Mouse (Mus musculus): ENCODE data around the gene Gdpd5. TPM values are rescaled to one million over a fixed set of nuclear protein-coding genes. Genes with fewer than 3 reads are reported as not detected.

Gene Gdpd5
- polyA plus RNA-seq, 1 experiment from 2014 or later, result 45.0 TPM

- Histone ChIP-seq H3K4me1 (ENCODE audit: control insufficient read depth, insufficient read depth, low read length) (peaks cover 10% of the 10 kb centered on the region; the same call in 1 of the 2 replicates), H3K4me3 (ENCODE audit: low read depth, low read length) (no peak overlapping the region), H3K4me2 (ENCODE audit: low read length) (no peak overlapping the region), H3K27me3 (ENCODE audit: control insufficient read depth, insufficient read depth, low read depth, low read length) (no peaks in the 10 kb centered on the region), H3K27ac (ENCODE audit: low read length) (no peak overlapping the region), H3K36me3 (ENCODE audit: control insufficient read depth, insufficient read depth, low read length) (peaks cover 2% of the 10 kb centered on the region; the same call in 1 of the 2 replicates), H3K9ac (ENCODE audit: low read depth, low read length) (no peak overlapping the region), H3K9me3 (replicated peaks; ENCODE audit: control insufficient read depth, low read length, poor library complexity, severe bottlenecking) (no peaks in the 10 kb centered on the region)
- WGBS, result 68% methylated on average over 10 of the region's 10 CpGs
- no peak for ATAC-seq
These were observed 57.7 kb downstream of the Gdpd5 start for GRCm38 (mm10) chr7:99438881-99439280.

- no peak overlapping the region for H3K4me2 ChIP-seq (ENCODE audit: low read length)
- no peak for ATAC-seq
- 31% methylated on average over 6 of the region's 6 CpGs for WGBS
- no peaks in the 10 kb centered on the region for H3K9me3 ChIP-seq (replicated peaks; ENCODE audit: control insufficient read depth, low read length, poor library complexity, severe bottlenecking)
- H3K4me1 ChIP-seq (ENCODE audit: control insufficient read depth, insufficient read depth, low read length), result no peaks in the 10 kb centered on the region
- H3K27ac ChIP-seq (ENCODE audit: low read length), result no peak overlapping the region
- no peak overlapping the region for H3K9ac ChIP-seq (ENCODE audit: low read depth, low read length)
- no peaks in the 10 kb centered on the region for H3K27me3 ChIP-seq (ENCODE audit: control insufficient read depth, insufficient read depth, low read depth, low read length)
- H3K4me3 ChIP-seq (ENCODE audit: low read depth, low read length), result no peak overlapping the region
- H3K36me3 ChIP-seq (ENCODE audit: control insufficient read depth, insufficient read depth, low read length), result peaks cover 2% of the 10 kb centered on the region; the same call in 1 of the 2 replicates
These were observed 60.4 kb downstream of the Gdpd5 start for GRCm38 (mm10) chr7:99441534-99442072.

- Histone ChIP-seq H3K4me3 (ENCODE audit: low read depth, low read length) (no peak overlapping the region), H3K27me3 (ENCODE audit: control insufficient read depth, insufficient read depth, low read depth, low read length) (no peaks in the 10 kb centered on the region), H3K9me3 (replicated peaks; ENCODE audit: control insufficient read depth, low read length, poor library complexity, severe bottlenecking) (no peaks in the 10 kb centered on the region), H3K36me3 (ENCODE audit: control insufficient read depth, insufficient read depth, low read length) (peaks cover 2% of the 10 kb centered on the region; the same call in 1 of the 2 replicates), H3K4me1 (ENCODE audit: control insufficient read depth, insufficient read depth, low read length) (no peaks in the 10 kb centered on the region), H3K27ac (ENCODE audit: low read length) (no peak overlapping the region), H3K9ac (ENCODE audit: low read depth, low read length) (0 out of 2 replicates have a peak overlapping the region, but pooled peaks have one; percentile 11), H3K4me2 (ENCODE audit: low read length) (no peak overlapping the region)
- WGBS, result 72% methylated on average over 5 of the region's 5 CpGs
- ATAC-seq, result no peak
These were observed 62.0 kb downstream of the Gdpd5 start for GRCm38 (mm10) chr7:99443164-99443563.

GRCm38 (mm10) chr7:99444012-99444411, 62.8 kb downstream of the Gdpd5 start:
- no peaks in the 10 kb centered on the region for H3K27me3 ChIP-seq (ENCODE audit: control insufficient read depth, insufficient read depth, low read depth, low read length)
- H3K9ac ChIP-seq (ENCODE audit: low read depth, low read length), result no peak overlapping the region
- H3K9me3 ChIP-seq (replicated peaks; ENCODE audit: control insufficient read depth, low read length, poor library complexity, severe bottlenecking), result no peaks in the 10 kb centered on the region
- H3K4me1 ChIP-seq (ENCODE audit: control insufficient read depth, insufficient read depth, low read length), result no peaks in the 10 kb centered on the region
- no peak for ATAC-seq
- no peak overlapping the region for H3K4me2 ChIP-seq (ENCODE audit: low read length)
- peaks cover 2% of the 10 kb centered on the region; the same call in 1 of the 2 replicates for H3K36me3 ChIP-seq (ENCODE audit: control insufficient read depth, insufficient read depth, low read length)
- H3K27ac ChIP-seq (ENCODE audit: low read length), result no peak overlapping the region
- H3K4me3 ChIP-seq (ENCODE audit: low read depth, low read length), result no peak overlapping the region
- 64% methylated on average over 6 of the region's 6 CpGs for WGBS

GRCm38 (mm10) chr7:99445833-99446232, 64.6 kb downstream of the Gdpd5 start:
- ATAC-seq, result no peak
- WGBS, result 83% methylated on average over 2 of the region's 2 CpGs
- no peak overlapping the region for H3K9ac ChIP-seq (ENCODE audit: low read depth, low read length)
- H3K4me2 ChIP-seq (ENCODE audit: low read length), result no peak overlapping the region
- peaks cover 2% of the 10 kb centered on the region; the same call in 1 of the 2 replicates for H3K36me3 ChIP-seq (ENCODE audit: control insufficient read depth, insufficient read depth, low read length)
- H3K4me1 ChIP-seq (ENCODE audit: control insufficient read depth, insufficient read depth, low read length), result peaks cover 5% of the 10 kb centered on the region; the same call in 1 of the 2 replicates
- H3K27me3 ChIP-seq (ENCODE audit: control insufficient read depth, insufficient read depth, low read depth, low read length), result no peaks in the 10 kb centered on the region
- no peak overlapping the region for H3K27ac ChIP-seq (ENCODE audit: low read length)
- H3K4me3 ChIP-seq (ENCODE audit: low read depth, low read length), result no peak overlapping the region
- H3K9me3 ChIP-seq (replicated peaks; ENCODE audit: control insufficient read depth, low read length, poor library complexity, severe bottlenecking), result no peaks in the 10 kb centered on the region

- Histone ChIP-seq H3K4me1 (ENCODE audit: control insufficient read depth, insufficient read depth, low read length) (peaks cover 5% of the 10 kb centered on the region; the same call in 1 of the 2 replicates), H3K4me3 (ENCODE audit: low read depth, low read length) (no peak overlapping the region), H3K27ac (ENCODE audit: low read length) (no peak overlapping the region), H3K4me2 (ENCODE audit: low read length) (no peak overlapping the region), H3K9me3 (replicated peaks; ENCODE audit: control insufficient read depth, low read length, poor library complexity, severe bottlenecking) (no peaks in the 10 kb centered on the region), H3K27me3 (ENCODE audit: control insufficient read depth, insufficient read depth, low read depth, low read length) (no peaks in the 10 kb centered on the region), H3K9ac (ENCODE audit: low read depth, low read length) (no peak overlapping the region), H3K36me3 (ENCODE audit: control insufficient read depth, insufficient read depth, low read length) (no peaks in the 10 kb centered on the region; the same call in 1 of the 2 replicates)
- WGBS, result 44% methylated on average over 5 of the region's 5 CpGs
- no peak for ATAC-seq
These were observed 66.1 kb downstream of the Gdpd5 start for GRCm38 (mm10) chr7:99447323-99447722.

GRCm38 (mm10) chr7:99448619-99449018, 67.4 kb downstream of the Gdpd5 start:
- H3K4me2 ChIP-seq (ENCODE audit: low read length), result no peak overlapping the region
- no peak overlapping the region for H3K9ac ChIP-seq (ENCODE audit: low read depth, low read length)
- peaks cover 5% of the 10 kb centered on the region; the same call in 1 of the 2 replicates for H3K4me1 ChIP-seq (ENCODE audit: control insufficient read depth, insufficient read depth, low read length)
- no peaks in the 10 kb centered on the region for H3K27me3 ChIP-seq (ENCODE audit: control insufficient read depth, insufficient read depth, low read depth, low read length)
- no peak overlapping the region for H3K27ac ChIP-seq (ENCODE audit: low read length)
- no peak for ATAC-seq
- H3K36me3 ChIP-seq (ENCODE audit: control insufficient read depth, insufficient read depth, low read length), result no peaks in the 10 kb centered on the region
- H3K9me3 ChIP-seq (replicated peaks; ENCODE audit: control insufficient read depth, low read length, poor library complexity, severe bottlenecking), result no peaks in the 10 kb centered on the region
- WGBS, result 75% methylated on average over 5 of the region's 5 CpGs
- H3K4me3 ChIP-seq (ENCODE audit: low read depth, low read length), result no peak overlapping the region

GRCm38 (mm10) chr7:99449063-99449462, 67.8 kb downstream of the Gdpd5 start:
- WGBS, result 37% methylated on average over 8 of the region's 8 CpGs
- H3K27ac ChIP-seq (ENCODE audit: low read length), result no peak overlapping the region
- H3K9me3 ChIP-seq (replicated peaks; ENCODE audit: control insufficient read depth, low read length, poor library complexity, severe bottlenecking), result no peaks in the 10 kb centered on the region
- H3K36me3 ChIP-seq (ENCODE audit: control insufficient read depth, insufficient read depth, low read length), result no peaks in the 10 kb centered on the region
- H3K27me3 ChIP-seq (ENCODE audit: control insufficient read depth, insufficient read depth, low read depth, low read length), result no peaks in the 10 kb centered on the region
- H3K9ac ChIP-seq (ENCODE audit: low read depth, low read length), result no peak overlapping the region
- peaks cover 5% of the 10 kb centered on the region; the same call in 1 of the 2 replicates for H3K4me1 ChIP-seq (ENCODE audit: control insufficient read depth, insufficient read depth, low read length)
- ATAC-seq, result no peak
- no peak overlapping the region for H3K4me2 ChIP-seq (ENCODE audit: low read length)
- no peak overlapping the region for H3K4me3 ChIP-seq (ENCODE audit: low read depth, low read length)

- 21% methylated on average over 3 of the region's 3 CpGs for WGBS
- no peak overlapping the region for H3K9ac ChIP-seq (ENCODE audit: low read depth, low read length)
- H3K27me3 ChIP-seq (ENCODE audit: control insufficient read depth, insufficient read depth, low read depth, low read length), result no peaks in the 10 kb centered on the region
- peaks cover 5% of the 10 kb centered on the region; the same call in 1 of the 2 replicates for H3K4me1 ChIP-seq (ENCODE audit: control insufficient read depth, insufficient read depth, low read length)
- no peaks in the 10 kb centered on the region for H3K36me3 ChIP-seq (ENCODE audit: control insufficient read depth, insufficient read depth, low read length)
- H3K9me3 ChIP-seq (replicated peaks; ENCODE audit: control insufficient read depth, low read length, poor library complexity, severe bottlenecking), result no peaks in the 10 kb centered on the region
- H3K4me3 ChIP-seq (ENCODE audit: low read depth, low read length), result no peak overlapping the region
- no peak overlapping the region for H3K27ac ChIP-seq (ENCODE audit: low read length)
- H3K4me2 ChIP-seq (ENCODE audit: low read length), result no peak overlapping the region
- ATAC-seq, result no peak
These were observed 68.5 kb downstream of the Gdpd5 start for GRCm38 (mm10) chr7:99449751-99450150.

All from midbrain, embryonic 16.5 days (tissue).